In the genomic region with DNA sequence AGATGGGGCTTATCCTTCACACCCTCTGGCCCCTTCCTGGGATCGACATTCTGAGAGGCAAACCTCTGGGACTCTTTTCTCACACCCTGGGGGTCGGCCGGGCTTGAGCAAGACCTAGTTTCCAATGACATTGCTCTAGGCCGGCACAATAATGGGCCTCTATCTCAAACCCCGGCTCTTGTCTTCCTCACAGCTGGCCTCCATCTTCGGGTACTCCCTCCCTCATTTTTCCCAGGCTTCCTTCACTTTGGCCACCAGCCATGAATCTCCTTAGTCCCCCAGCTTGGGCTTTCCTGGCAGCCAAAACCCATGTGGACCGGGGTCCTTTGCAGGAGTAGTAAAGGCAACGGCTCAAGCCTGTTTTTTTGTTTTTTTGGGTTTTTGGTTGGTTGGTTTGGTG, we compare ENCODE assay signal across 11 mouse cellular contexts. TPM values are rescaled to one million over a fixed set of nuclear protein-coding genes. Genes with fewer than 3 reads are reported as not detected.
A peak's percentile ranks its signal among the peaks of the same experiment; 100 is the strongest.
DNase-seq lines count a peak whose midpoint lies in the region; ATAC-seq lines count a peak whose summit lies in the region.
"Had no signal": no experiment of that assay in that cellular context is flagged by ENCODE, and none has a peak within 500 bp of the region (broad histone marks: within the 10 kb centered on the region; RNA-seq: fewer than 3 reads in every experiment).

No protein-coding gene starts in this region.

- 27% methylated on average over 8 of the region's 8 CpGs for WGBS in heart, embryonic 12.5 days
- WGBS in liver, embryonic 13.5 days (ENCODE audit: insufficient replicate concordance) = 69% methylated on average over 8 of the region's 8 CpGs
- WGBS in intestine, embryonic 15.5 days = 43% methylated on average over 8 of the region's 8 CpGs
- 49% methylated on average over 8 of the region's 8 CpGs for WGBS in neural tube, embryonic 15.5 days

- DNase-seq in heart, postnatal 25 days (ENCODE audit: low spot score) = no peak
- DNase-seq in liver, embryonic 13.5 days = no peak
- no peak for DNase-seq in liver
- DNase-seq in lung, postnatal 4 days = peak; percentile 77 to 94
- DNase-seq in testis, postnatal 10 days (ENCODE audit: low spot score) = no peak
- DNase-seq: right cerebral cortex, postnatal 4 days; thymus, adult 18-20 months had no signal

- H3K27me3 ChIP-seq in heart, embryonic 12.5 days (replicated peaks) = no peaks in the 10 kb centered on the region
- peaks cover 4% of the 10 kb centered on the region for H3K27me3 ChIP-seq in liver, embryonic 13.5 days
- no peaks in the 10 kb centered on the region for H3K27me3 ChIP-seq in intestine, embryonic 15.5 days (replicated peaks)
- H3K27me3 ChIP-seq in neural tube, embryonic 15.5 days (replicated peaks) = peaks cover under 1% of the 10 kb centered on the region

- H3K9ac ChIP-seq in heart, embryonic 12.5 days = no peak overlapping the region; the same call in 1 of the 2 replicates
- H3K9ac ChIP-seq in liver, embryonic 13.5 days = no peak overlapping the region
- H3K9ac ChIP-seq in intestine, embryonic 15.5 days = no peak overlapping the region
- H3K9ac ChIP-seq in neural tube, embryonic 15.5 days (replicated peaks) = no peak overlapping the region

- H3K9me3 ChIP-seq in heart, embryonic 12.5 days (replicated peaks) = no peaks in the 10 kb centered on the region
- H3K9me3 ChIP-seq in liver, embryonic 13.5 days (replicated peaks) = no peaks in the 10 kb centered on the region
- H3K9me3 ChIP-seq in intestine, embryonic 15.5 days = no peaks in the 10 kb centered on the region
- no peaks in the 10 kb centered on the region for H3K9me3 ChIP-seq in neural tube, embryonic 15.5 days (replicated peaks)

- no peak for ATAC-seq in heart, embryonic 12.5 days (ENCODE audit: insufficient number of reproducible peaks, low FRiP score)
- no peak for ATAC-seq in liver, embryonic 13.5 days (ENCODE audit: low read depth)
- no peak for ATAC-seq in intestine, embryonic 15.5 days
- no peak for ATAC-seq in neural tube, embryonic 15.5 days (ENCODE audit: low FRiP score)

- H3K27ac ChIP-seq in heart, embryonic 12.5 days (ENCODE audit: poor library complexity, severe bottlenecking) = peak overlapping the region; percentile 74
- H3K27ac ChIP-seq in liver, embryonic 13.5 days = peak overlapping the region; percentile 34; the same call in 1 of the 2 replicates
- H3K27ac ChIP-seq in intestine, embryonic 15.5 days = peak overlapping the region; percentile 54
- no peak overlapping the region for H3K27ac ChIP-seq in neural tube, embryonic 15.5 days (replicated peaks)

- intact Hi-C loops in heart, postnatal 25 days (cut with DNase I) = no loop called here

- H3K36me3 ChIP-seq in heart, embryonic 12.5 days = peaks cover 21% of the 10 kb centered on the region
- H3K36me3 ChIP-seq in liver, embryonic 13.5 days = peaks cover 9% of the 10 kb centered on the region
- peaks cover 5% of the 10 kb centered on the region; the same call in 1 of the 2 replicates for H3K36me3 ChIP-seq in intestine, embryonic 15.5 days
- no peaks in the 10 kb centered on the region for H3K36me3 ChIP-seq in neural tube, embryonic 15.5 days

- H3K4me2 ChIP-seq in heart, embryonic 12.5 days = peak overlapping the region; percentile 11; the same call in 1 of the 2 replicates
- H3K4me2 ChIP-seq in liver, embryonic 13.5 days = no peak overlapping the region
- peak overlapping the region; percentile 5; the same call in 1 of the 2 replicates for H3K4me2 ChIP-seq in intestine, embryonic 15.5 days (replicated peaks)
- no peak overlapping the region for H3K4me2 ChIP-seq in neural tube, embryonic 15.5 days
- H3K4me2 ChIP-seq: midbrain, embryonic 11.5 days had no signal

- no peak overlapping the region for H3K4me3 ChIP-seq in heart, embryonic 12.5 days
- no peak overlapping the region for H3K4me3 ChIP-seq in liver, embryonic 13.5 days (replicated peaks)
- no peak overlapping the region for H3K4me3 ChIP-seq in intestine, embryonic 15.5 days (replicated peaks)
- no peak overlapping the region for H3K4me3 ChIP-seq in neural tube, embryonic 15.5 days (replicated peaks)

- peaks cover 71% of the 10 kb centered on the region for H3K4me1 ChIP-seq in heart, embryonic 12.5 days (replicated peaks)
- H3K4me1 ChIP-seq in liver, embryonic 13.5 days (replicated peaks) = peaks cover 86% of the 10 kb centered on the region
- H3K4me1 ChIP-seq in intestine, embryonic 15.5 days (replicated peaks) = peaks cover 42% of the 10 kb centered on the region
- peaks cover 7% of the 10 kb centered on the region for H3K4me1 ChIP-seq in neural tube, embryonic 15.5 days

RNA-seq across cellular contexts. Expression of a gene that starts 6.4 kb away (rescaled TPM):
- polyA plus RNA-seq in heart, embryonic 12.5 days (2016; fragmentation: Nextera tagmentation; extraction: Ambion mirVana) = 1.6 and 2.0 TPM in 2 replicates
- total RNA-seq in heart, postnatal 25 days (2021) = 1 to 10 TPM; 6.1 to 7.2 TPM
- 0.66 and 0.71 TPM in 2 replicates for polyA plus RNA-seq in liver, embryonic 13.5 days (2015; fragmentation: Nextera tagmentation; extraction: Ambion mirVana)
- 1.3 and 1.9 TPM in 2 replicates for polyA plus RNA-seq in intestine, embryonic 15.5 days (2015; fragmentation: Nextera tagmentation; extraction: Ambion mirVana)
- 0.79 and 0.89 TPM in 2 replicates for polyA plus RNA-seq in neural tube, embryonic 15.5 days (2015; fragmentation: Nextera tagmentation; extraction: Ambion mirVana)

RNA-seq across cellular contexts. Expression of a gene that starts 7.2 kb away (rescaled TPM):
- 1.6 and 2.0 TPM in 2 replicates for polyA plus RNA-seq in heart, embryonic 12.5 days (2016; fragmentation: Nextera tagmentation; extraction: Ambion mirVana)
- total RNA-seq in heart, postnatal 25 days (2021) = under 1 TPM; 0.29 to 0.56 TPM
- 0.14 and 0.15 TPM in 2 replicates for polyA plus RNA-seq in liver, embryonic 13.5 days (2015; fragmentation: Nextera tagmentation; extraction: Ambion mirVana)
- 1.4 and 1.7 TPM in 2 replicates for polyA plus RNA-seq in intestine, embryonic 15.5 days (2015; fragmentation: Nextera tagmentation; extraction: Ambion mirVana)
- 9.4 and 10.9 TPM in 2 replicates for polyA plus RNA-seq in neural tube, embryonic 15.5 days (2015; fragmentation: Nextera tagmentation; extraction: Ambion mirVana)

RNA-seq across cellular contexts. Expression of a gene that starts 15.2 kb away (rescaled TPM):
- 73.5 and 80.7 TPM in 2 replicates for polyA plus RNA-seq in heart, embryonic 12.5 days (2016; fragmentation: Nextera tagmentation; extraction: Ambion mirVana)
- 10 to 100 TPM; 23.4 to 25.3 TPM for total RNA-seq in heart, postnatal 25 days (2021)
- polyA plus RNA-seq in liver, embryonic 13.5 days (2015; fragmentation: Nextera tagmentation; extraction: Ambion mirVana) = 103 and 108 TPM in 2 replicates
- 128 and 151 TPM in 2 replicates for polyA plus RNA-seq in intestine, embryonic 15.5 days (2015; fragmentation: Nextera tagmentation; extraction: Ambion mirVana)
- 141 and 159 TPM in 2 replicates for polyA plus RNA-seq in neural tube, embryonic 15.5 days (2015; fragmentation: Nextera tagmentation; extraction: Ambion mirVana)

RNA-seq across cellular contexts. Expression of a gene that starts 15.3 kb away (rescaled TPM):
- 1.3 TPM in 2 replicates for polyA plus RNA-seq in heart, embryonic 12.5 days (2016; fragmentation: Nextera tagmentation; extraction: Ambion mirVana)
- 1 to 10 TPM; 1.3 to 1.9 TPM for total RNA-seq in heart, postnatal 25 days (2021)
- 9.4 and 9.5 TPM in 2 replicates for polyA plus RNA-seq in liver, embryonic 13.5 days (2015; fragmentation: Nextera tagmentation; extraction: Ambion mirVana)
- polyA plus RNA-seq in intestine, embryonic 15.5 days (2015; fragmentation: Nextera tagmentation; extraction: Ambion mirVana) = 1.3 and 2.3 TPM in 2 replicates
- polyA plus RNA-seq in neural tube, embryonic 15.5 days (2015; fragmentation: Nextera tagmentation; extraction: Ambion mirVana) = 0.55 and 1.2 TPM in 2 replicates

RNA-seq across cellular contexts. Expression of a gene that starts 31.7 kb away (rescaled TPM):
- 0.23 TPM in 1 of 2 replicates, not detected in the other for polyA plus RNA-seq in heart, embryonic 12.5 days (2016; fragmentation: Nextera tagmentation; extraction: Ambion mirVana)
- not detected for total RNA-seq in heart, postnatal 25 days (2021)
- polyA plus RNA-seq in liver, embryonic 13.5 days (2015; fragmentation: Nextera tagmentation; extraction: Ambion mirVana) = 0.05 and 0.09 TPM in 2 replicates
- polyA plus RNA-seq in intestine, embryonic 15.5 days (2015; fragmentation: Nextera tagmentation; extraction: Ambion mirVana) = 0.10 and 0.27 TPM in 2 replicates
- 1.7 and 2.4 TPM in 2 replicates for polyA plus RNA-seq in neural tube, embryonic 15.5 days (2015; fragmentation: Nextera tagmentation; extraction: Ambion mirVana)

Comparison
In these comparisons a context has a peak if more than half of its experiments do, and no peak if none do; other contexts are left out.
1. H3K4me2 ChIP-seq: peak in heart, embryonic 12.5 days (single experiment) and intestine, embryonic 15.5 days (single experiment); none in liver, embryonic 13.5 days (single experiment) and neural tube, embryonic 15.5 days (single experiment).
2. DNase-seq: peak in lung, postnatal 4 days (2 of 2); none in heart, postnatal 25 days (single experiment), liver, embryonic 13.5 days (single experiment), liver (single experiment) and testis, postnatal 10 days (single experiment).